Mouse (Mus musculus) lung, postnatal 36 days (tissue): ENCODE measurements around the gene Hoxc4.

Source experiments
- DNase-seq: peaks from one replicate; pipeline ENCODE4 v3.0.0; 2022; ENCODE audit warnings: mixed read lengths

Hoxc4 gene

GRCm38 (mm10) chr15:102991782-102992181, 27.0 kb upstream of the Hoxc4 start:
- no peak for DNase-seq

- DNase-seq, result no peak
Observed at GRCm38 (mm10) chr15:102992206-102992605, 26.5 kb upstream of the Hoxc4 start.

- DNase-seq, result no peak
Observed at GRCm38 (mm10) chr15:102992863-102993262, 25.9 kb upstream of the Hoxc4 start.

- no peak for DNase-seq
Observed at GRCm38 (mm10) chr15:102996548-102996947, 22.2 kb upstream of the Hoxc4 start.

- no peak for DNase-seq
Observed at GRCm38 (mm10) chr15:102997431-102997830, 21.3 kb upstream of the Hoxc4 start.

- DNase-seq, result no peak
Observed at GRCm38 (mm10) chr15:102997939-102998355, 20.8 kb upstream of the Hoxc4 start, which contains the start of gene Hoxc6. Hoxc6 (plus strand) TSS chr15:102998257.

- DNase-seq, result no peak
Observed at GRCm38 (mm10) chr15:102998608-102999182, 20.0 kb upstream of the Hoxc4 start.

GRCm38 (mm10) chr15:102999183-102999831, 19.4 kb upstream of the Hoxc4 start:
- DNase-seq, result peak; percentile 36

GRCm38 (mm10) chr15:102999955-103000354, 18.8 kb upstream of the Hoxc4 start:
- DNase-seq, result no peak

GRCm38 (mm10) chr15:103000501-103000901, 18.2 kb upstream of the Hoxc4 start:
- no peak for DNase-seq

GRCm38 (mm10) chr15:103001370-103001769, 17.4 kb upstream of the Hoxc4 start:
- no peak for DNase-seq

- DNase-seq, result no peak
Observed at GRCm38 (mm10) chr15:103002156-103002555, 16.6 kb upstream of the Hoxc4 start.

GRCm38 (mm10) chr15:103002821-103003448, 15.8 kb upstream of the Hoxc4 start:
- no peak for DNase-seq

- no peak for DNase-seq
Observed at GRCm38 (mm10) chr15:103005308-103005707, 13.4 kb upstream of the Hoxc4 start.

- DNase-seq, result no peak
Observed at GRCm38 (mm10) chr15:103005797-103006196, 12.9 kb upstream of the Hoxc4 start.

GRCm38 (mm10) chr15:103006326-103006725, 12.4 kb upstream of the Hoxc4 start:
- no peak for DNase-seq

- DNase-seq, result no peak
Observed at GRCm38 (mm10) chr15:103009265-103010111, 9.2 kb upstream of the Hoxc4 start.

GRCm38 (mm10) chr15:103010112-103010846, 8.5 kb upstream of the Hoxc4 start:
- no peak for DNase-seq

GRCm38 (mm10) chr15:103010847-103011555, 7.7 kb upstream of the Hoxc4 start:
- no peak for DNase-seq

- DNase-seq, result no peak
Observed at GRCm38 (mm10) chr15:103011928-103012486, 6.7 kb upstream of the Hoxc4 start.

GRCm38 (mm10) chr15:103013238-103013984, 5.3 kb upstream of the Hoxc4 start:
- peak; percentile 10 for DNase-seq
